Mouse (Mus musculus) hindbrain, embryonic 11.5 days (tissue): Measurements from ENCODE around the gene Gm6904. TPM values are rescaled to one million over a fixed set of nuclear protein-coding genes. Genes with fewer than 3 reads are reported as not detected.

Source experiments
- ATAC-seq: fragments of 200-750 bp; cut with Nextera tagmentation; 2 replicates; pipeline ENCODE4 v1.8.0; 2017; ENCODE audit warnings: mild to moderate bottlenecking, moderate TSS enrichment, moderate library complexity; ENCODE audit not compliant: low FRiP score
- DNase-seq: peaks from one replicate; pipeline ENCODE4 v3.0.0-alpha.2; 2015; ENCODE audit warnings: low spot score
- H3K27ac ChIP-seq: fragments of 300-500 bp; sonication (generic); 2 replicates; pipeline ENCODE4 v1.5.1; 2014; ENCODE audit warnings: mild to moderate bottlenecking, low read depth, low read length
- H3K27me3 ChIP-seq: fragments of 300-500 bp; sonication (generic); 2 replicates; pipeline ENCODE4 v1.6.1; 2014; ENCODE audit warnings: mild to moderate bottlenecking, low read length, moderate library complexity, mixed read lengths; ENCODE audit not compliant: control insufficient read depth, insufficient read depth
- H3K36me3 ChIP-seq: fragments of 300-500 bp; sonication (generic); 2 replicates; pipeline ENCODE4 v1.6.1; 2014; ENCODE audit warnings: mild to moderate bottlenecking, low read length, moderate library complexity, mixed read lengths; ENCODE audit not compliant: control insufficient read depth, insufficient read depth
- H3K4me1 ChIP-seq: fragments of 300-500 bp; sonication (generic); replicated peaks from 2 replicates; pipeline ENCODE4 v1.6.1; 2014; ENCODE audit warnings: low read length, mixed read lengths; ENCODE audit not compliant: control insufficient read depth, insufficient read depth
- H3K4me2 ChIP-seq: fragments of 300-500 bp; sonication (generic); replicated peaks from 2 replicates; pipeline ENCODE4 v1.6.1; 2014; ENCODE audit warnings: mild to moderate bottlenecking, low read depth, low read length
- H3K4me3 ChIP-seq: fragments of 300-500 bp; sonication (generic); 2 replicates; pipeline ENCODE4 v1.5.1; 2014; ENCODE audit warnings: low read depth, low read length
- H3K9ac ChIP-seq: fragments of 300-500 bp; sonication (generic); 2 replicates; pipeline ENCODE4 v1.6.1; 2014; ENCODE audit warnings: low read depth, low read length
- H3K9me3 ChIP-seq: fragments of 300-500 bp; sonication (generic); 2 replicates; pipeline ENCODE4 v1.6.1; 2016; ENCODE audit warnings: low read length; ENCODE audit not compliant: control insufficient read depth
- WGBS: fragments of 180-500 bp; shearing (Covaris S2); extraction: QIAGEN DNeasy Blood & Tissue Kit; methylation state at CpG from one replicate; pipeline ENCODE4 v1.1.7; 2014; 5-methylcytosine and 5-hydroxymethylcytosine counted together
- polyA plus RNA-seq: library from polyadenylated mRNA; unstranded; fragments of >200 nt; fragmentation: Nextera tagmentation; extraction: Ambion mirVana; gene quantifications from 2 replicates; pipeline ENCODE4 v1.2.1, GENCODE M21; 2014

The Gm6904 gene
- polyA plus RNA-seq, 1 experiment from 2014 or later, result not detected

- peak; percentile 96 for ATAC-seq
- WGBS, result under 1% methylated on average over 66 of the region's 96 CpGs
- Histone ChIP-seq H3K27me3 (no peaks in the 10 kb centered on the region), H3K27ac (peak within 1 kb of the TSS; percentile 97), H3K36me3 (no peaks in the 10 kb centered on the region), H3K4me1 (peaks cover 5% of the 10 kb centered on the region), H3K9ac (peak within 1 kb of the TSS; percentile 98), H3K4me3 (peak within 1 kb of the TSS; percentile 88), H3K4me2 (peak within 1 kb of the TSS; percentile 80), H3K9me3 (no peaks in the 10 kb centered on the region)
- peak; percentile 96 for DNase-seq
Observed at GRCm38 (mm10) chr14:59200711-59201603, 59.1 kb downstream of the Gm6904 start, which contains the start of gene Rcbtb1. TSS of gene Rcbtb1 (plus strand) at chr14:59201209.

Other genes starting within 250 kb of the Gm6904 start
- not detected in 2 replicates for gene 1700129C05Rik, start 117.3 kb downstream of the Gm6904 start, polyA plus RNA-seq
- not detected in 2 replicates for gene Gm5142, start 81.5 kb downstream of the Gm6904 start, polyA plus RNA-seq
- 103 and 107 TPM in 2 replicates for gene Rcbtb1, start 59.0 kb downstream of the Gm6904 start, polyA plus RNA-seq
- 0.13 TPM in 1 of 2 replicates, not detected in the other for gene Phf11a, start 37.3 kb upstream of the Gm6904 start, polyA plus RNA-seq
- 0.15 and 0.48 TPM in 2 replicates for gene Phf11b, start 81.1 kb upstream of the Gm6904 start, polyA plus RNA-seq
- gene Phf11d, start 105.3 kb upstream of the Gm6904 start, polyA plus RNA-seq, result 0.15 and 0.32 TPM in 2 replicates
- gene Phf11c, start 135.2 kb upstream of the Gm6904 start, polyA plus RNA-seq, result 0.77 and 0.81 TPM in 2 replicates
- 9.8 and 10.6 TPM in 2 replicates for gene Setdb2, start 180.7 kb upstream of the Gm6904 start, polyA plus RNA-seq
- 47.0 and 47.7 TPM in 2 replicates for gene Cab39l, start 180.8 kb upstream of the Gm6904 start, polyA plus RNA-seq